Comparison of ENCODE assay signal across 8 mouse cellular contexts in the genomic region with DNA sequence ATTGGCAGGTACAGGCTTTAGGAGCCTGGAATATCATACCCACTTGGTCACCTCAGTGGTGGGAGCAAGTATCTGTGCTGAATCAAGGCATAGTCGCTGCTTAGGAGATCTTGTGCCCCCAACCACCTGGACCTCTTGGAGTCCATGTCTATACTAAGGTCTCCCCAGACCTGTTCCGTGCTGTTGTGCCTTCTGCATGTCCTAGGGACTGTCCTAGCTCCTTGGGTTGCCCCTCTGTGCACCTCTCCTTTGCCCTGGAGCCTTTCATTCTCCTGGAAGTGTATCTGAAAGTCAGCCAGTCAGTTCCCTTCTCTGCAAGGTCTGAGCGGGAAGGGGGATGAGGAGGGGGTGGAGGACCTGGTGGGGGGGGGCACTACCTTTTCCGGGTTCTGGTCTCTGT.
DNase-seq lines count a peak whose midpoint lies in the region; ATAC-seq and TF ChIP-seq lines count a peak whose summit lies in the region.

No protein-coding gene starts in this region.

- no peak for TF ChIP-seq CTCF in lung, embryonic 14.5 days (IDR thresholded peaks at IDR 0.05; ENCODE audit: low read depth)
- TF ChIP-seq CTCF in intestine, postnatal 0 days (IDR thresholded peaks at IDR 0.05; ENCODE audit: low read depth), result no peak

- H3K4me3 ChIP-seq in lung, embryonic 14.5 days (ENCODE audit: low read depth, low read length), result peak overlapping the region; percentile 74
- H3K4me3 ChIP-seq in forebrain, embryonic 12.5 days (replicated peaks), result peak overlapping the region; percentile 67
- peak overlapping the region; percentile 54 for H3K4me3 ChIP-seq in intestine, postnatal 0 days (ENCODE audit: low read depth, low read length)
- peak overlapping the region; percentile 56 for H3K4me3 ChIP-seq in neural tube, embryonic 13.5 days

- peak overlapping the region; percentile 35; the same call in 1 of the 2 replicates for H3K9ac ChIP-seq in lung, embryonic 14.5 days
- peak overlapping the region; percentile 75 for H3K9ac ChIP-seq in forebrain, embryonic 12.5 days
- H3K9ac ChIP-seq in intestine, postnatal 0 days (ENCODE audit: low read depth, low read length), result no peak overlapping the region
- H3K9ac ChIP-seq in neural tube, embryonic 13.5 days, result peak overlapping the region; percentile 78

- H3K36me3 ChIP-seq in lung, embryonic 14.5 days (ENCODE audit: insufficient read depth), result peaks cover 7% of the 10 kb centered on the region; the same call in 1 of the 2 replicates
- no peaks in the 10 kb centered on the region for H3K36me3 ChIP-seq in forebrain, embryonic 12.5 days (replicated peaks)
- no peaks in the 10 kb centered on the region; the same call in 1 of the 2 replicates for H3K36me3 ChIP-seq in intestine, postnatal 0 days (ENCODE audit: control insufficient read depth, insufficient read depth)
- no peaks in the 10 kb centered on the region for H3K36me3 ChIP-seq in neural tube, embryonic 13.5 days

- intact Hi-C loops in left cerebral cortex, postnatal 14 days (cut with DNase I), result loop anchor here (5.0 kb wide), 1 partner anchor 44 kb away; no protein-coding TSS in a partner anchor

- no peak for ATAC-seq in lung, embryonic 14.5 days (ENCODE audit: insufficient read depth)
- ATAC-seq in forebrain, embryonic 12.5 days (ENCODE audit: low FRiP score), result no peak; the same call in 1 of the 2 replicates
- ATAC-seq in intestine, postnatal 0 days, result no peak
- ATAC-seq in neural tube, embryonic 13.5 days (ENCODE audit: low read depth), result no peak

- no peak for DNase-seq in lung, embryonic 14.5 days
- no peak for DNase-seq in lung, postnatal 10 days
- DNase-seq in cerebellum, adult 18-20 months, result no peak
- no peak for DNase-seq in left cerebral cortex, postnatal 14 days (ENCODE audit: low spot score in 2 of 2)
- DNase-seq in cerebellum, adult 11-12 months, result no peak

- H3K27ac ChIP-seq in lung, embryonic 14.5 days (ENCODE audit: low read depth), result peak overlapping the region; percentile 93; the same call in 1 of the 2 replicates
- H3K27ac ChIP-seq in forebrain, embryonic 12.5 days, result peak overlapping the region; percentile 80
- no peak overlapping the region for H3K27ac ChIP-seq in intestine, postnatal 0 days (ENCODE audit: low read depth, low read length)
- H3K27ac ChIP-seq in neural tube, embryonic 13.5 days (replicated peaks), result 0 out of 2 replicates have a peak overlapping the region, but pooled peaks have one; percentile 28

- H3K4me2 ChIP-seq in lung, embryonic 14.5 days, result peak overlapping the region; percentile 77
- peak overlapping the region; percentile 81 for H3K4me2 ChIP-seq in forebrain, embryonic 12.5 days
- peak overlapping the region; percentile 77 for H3K4me2 ChIP-seq in intestine, postnatal 0 days (replicated peaks; ENCODE audit: low read depth)
- peak overlapping the region; percentile 82 for H3K4me2 ChIP-seq in neural tube, embryonic 13.5 days

- H3K27me3 ChIP-seq in lung, embryonic 14.5 days (ENCODE audit: insufficient read depth, low read length), result no peaks in the 10 kb centered on the region
- 0 out of 2 replicates have a peak, but pooled peaks cover 7% of the 10 kb centered on the region for H3K27me3 ChIP-seq in forebrain, embryonic 12.5 days
- H3K27me3 ChIP-seq in intestine, postnatal 0 days (replicated peaks; ENCODE audit: control insufficient read depth, insufficient read depth, low read length), result no peaks in the 10 kb centered on the region
- H3K27me3 ChIP-seq in neural tube, embryonic 13.5 days, result no peaks in the 10 kb centered on the region

- H3K4me1 ChIP-seq in lung, embryonic 14.5 days (ENCODE audit: insufficient read depth), result peaks cover 46% of the 10 kb centered on the region
- H3K4me1 ChIP-seq in forebrain, embryonic 12.5 days, result peaks cover 67% of the 10 kb centered on the region
- 0 out of 2 replicates have a peak, but pooled peaks cover 3% of the 10 kb centered on the region for H3K4me1 ChIP-seq in intestine, postnatal 0 days (replicated peaks; ENCODE audit: control insufficient read depth, insufficient read depth, low read length)
- H3K4me1 ChIP-seq in neural tube, embryonic 13.5 days (replicated peaks), result peaks cover 76% of the 10 kb centered on the region

- 16% methylated on average over 4 of the region's 4 CpGs for WGBS in lung, embryonic 14.5 days
- WGBS in forebrain, embryonic 12.5 days, result 15% methylated on average over 4 of the region's 4 CpGs
- WGBS in intestine, postnatal 0 days, result 36% methylated on average over 4 of the region's 4 CpGs
- WGBS in neural tube, embryonic 13.5 days, result 23% methylated on average over 4 of the region's 4 CpGs

- no peaks in the 10 kb centered on the region for H3K9me3 ChIP-seq in lung, embryonic 14.5 days (ENCODE audit: low read depth, low read length)
- H3K9me3 ChIP-seq in forebrain, embryonic 12.5 days, result no peaks in the 10 kb centered on the region
- no peaks in the 10 kb centered on the region for H3K9me3 ChIP-seq in intestine, postnatal 0 days (ENCODE audit: control insufficient read depth)
- H3K9me3 ChIP-seq in neural tube, embryonic 13.5 days, result no peaks in the 10 kb centered on the region
